Mouse (Mus musculus) heart, embryonic 16.5 days (tissue): ENCODE data around the gene Pitpnm1. TPM values are rescaled to one million over a fixed set of nuclear protein-coding genes. Genes with fewer than 3 reads are reported as not detected.

Experiments
- ATAC-seq: fragments of 200-750 bp; cut with Nextera tagmentation; replicated peaks from 2 replicates; pipeline ENCODE4 v1.8.0; 2017; ENCODE audit warnings: moderate number of reproducible peaks; ENCODE audit not compliant: insufficient read depth, low FRiP score; ENCODE audit errors: extremely low read depth
- H3K27ac ChIP-seq: fragments of 300-500 bp; sonication (generic); 2 replicates; pipeline ENCODE4 v1.5.1; 2014; ENCODE audit warnings: mild to moderate bottlenecking, low read length, control low read depth, moderate library complexity
- H3K27me3 ChIP-seq: fragments of 300-500 bp; sonication (generic); 2 replicates; pipeline ENCODE4 v1.6.1; 2014; ENCODE audit warnings: low read length, mixed read lengths; ENCODE audit not compliant: control insufficient read depth, insufficient read depth
- H3K36me3 ChIP-seq: fragments of 300-500 bp; sonication (generic); 2 replicates; pipeline ENCODE4 v1.6.1; 2014; ENCODE audit not compliant: control insufficient read depth, insufficient read depth
- H3K4me1 ChIP-seq: fragments of 300-500 bp; sonication (generic); 2 replicates; pipeline ENCODE4 v1.6.1; 2014; ENCODE audit warnings: low read length, mixed read lengths; ENCODE audit not compliant: control insufficient read depth, insufficient read depth
- H3K4me2 ChIP-seq: fragments of 300-500 bp; sonication (generic); 2 replicates; pipeline ENCODE4 v1.6.1; 2014; ENCODE audit warnings: low read depth, mild to moderate bottlenecking, control low read depth, low read length
- H3K4me3 ChIP-seq: fragments of 300-500 bp; sonication (generic); 2 replicates; pipeline ENCODE4 v1.5.1; 2014; ENCODE audit warnings: mild to moderate bottlenecking, control low read depth, low read length
- H3K9ac ChIP-seq: fragments of 300-500 bp; sonication (generic); 2 replicates; pipeline ENCODE4 v1.6.1; 2014; ENCODE audit warnings: low read length, control low read depth
- H3K9me3 ChIP-seq: fragments of 300-500 bp; sonication (generic); replicated peaks from 2 replicates; pipeline ENCODE4 v1.6.1; 2016; ENCODE audit warnings: low read length; ENCODE audit not compliant: control insufficient read depth
- WGBS: fragments of 180-500 bp; shearing (Covaris S2); extraction: QIAGEN DNeasy Blood & Tissue Kit; methylation state at CpG from one replicate; pipeline ENCODE4 v1.1.7; 2014; 5-methylcytosine and 5-hydroxymethylcytosine counted together
- polyA plus RNA-seq: library from polyadenylated mRNA; unstranded; fragments of >200 nt; fragmentation: Nextera tagmentation; extraction: Ambion mirVana; gene quantifications from 2 replicates; pipeline ENCODE4 v1.2.1, GENCODE M21; 2015

The Pitpnm1 gene
- polyA plus RNA-seq, 1 experiment from 2014 or later, result 29.4 TPM

GRCm38 (mm10) chr19:4155223-4156072 is 55.6 kb downstream of the Pitpnm1 start:
- H3K27ac ChIP-seq, result no peak overlapping the region; the same call in 1 of the 2 replicates
- peaks cover 30% of the 10 kb centered on the region for H3K36me3 ChIP-seq
- no peak for ATAC-seq
- no peaks in the 10 kb centered on the region for H3K27me3 ChIP-seq
- no peaks in the 10 kb centered on the region for H3K9me3 ChIP-seq
- peak overlapping the region; percentile 32 for H3K4me3 ChIP-seq
- H3K9ac ChIP-seq, result peak overlapping the region; percentile 41; the same call in 1 of the 2 replicates
- WGBS, result 73% methylated on average over 6 of the region's 6 CpGs
- 0 out of 2 replicates have a peak, but pooled peaks cover 4% of the 10 kb centered on the region for H3K4me1 ChIP-seq
- H3K4me2 ChIP-seq, result peak overlapping the region; percentile 7

GRCm38 (mm10) chr19:4156073-4156579 is 56.3 kb downstream of the Pitpnm1 start:
- Histone ChIP-seq H3K4me3 (peak overlapping the region; percentile 32), H3K4me1 (0 out of 2 replicates have a peak, but pooled peaks cover 4% of the 10 kb centered on the region), H3K27ac (no peak overlapping the region; the same call in 1 of the 2 replicates), H3K9me3 (no peaks in the 10 kb centered on the region), H3K9ac (peak overlapping the region; percentile 41; the same call in 1 of the 2 replicates), H3K4me2 (peak overlapping the region; percentile 7), H3K36me3 (peaks cover 28% of the 10 kb centered on the region), H3K27me3 (no peaks in the 10 kb centered on the region)
- 67% methylated on average over 20 of the region's 20 CpGs for WGBS
- ATAC-seq, result no peak

- Histone ChIP-seq H3K4me3 (no peak overlapping the region), H3K36me3 (peaks cover 30% of the 10 kb centered on the region), H3K9me3 (no peaks in the 10 kb centered on the region), H3K4me2 (no peak overlapping the region), H3K27ac (no peak overlapping the region), H3K4me1 (0 out of 2 replicates have a peak, but pooled peaks cover 2% of the 10 kb centered on the region), H3K9ac (no peak overlapping the region), H3K27me3 (no peaks in the 10 kb centered on the region)
- ATAC-seq, result no peak
- 89% methylated on average over 12 of the region's 12 CpGs for WGBS
Measured at GRCm38 (mm10) chr19:4156771-4157170, 57.0 kb downstream of the Pitpnm1 start.

GRCm38 (mm10) chr19:4159049-4159448 is 59.3 kb downstream of the Pitpnm1 start:
- Histone ChIP-seq H3K4me1 (peaks cover 10% of the 10 kb centered on the region), H3K36me3 (peaks cover 26% of the 10 kb centered on the region), H3K4me2 (no peak overlapping the region), H3K9me3 (no peaks in the 10 kb centered on the region), H3K27ac (no peak overlapping the region), H3K9ac (no peak overlapping the region), H3K27me3 (no peaks in the 10 kb centered on the region), H3K4me3 (no peak overlapping the region)
- 94% methylated on average over 8 of the region's 8 CpGs for WGBS
- ATAC-seq, result no peak

- Histone ChIP-seq H3K36me3 (peaks cover 18% of the 10 kb centered on the region), H3K27me3 (no peaks in the 10 kb centered on the region), H3K9ac (peak within 1 kb of the TSS; percentile 84), H3K9me3 (no peaks in the 10 kb centered on the region), H3K27ac (peak within 1 kb of the TSS; percentile 44), H3K4me1 (peaks cover 24% of the 10 kb centered on the region), H3K4me3 (peak within 1 kb of the TSS; percentile 75), H3K4me2 (peak within 1 kb of the TSS; percentile 98)
- peak; percentile 78 for ATAC-seq
- 7% methylated on average over 42 of the region's 42 CpGs for WGBS
Measured at GRCm38 (mm10) chr19:4162646-4163542, 63.1 kb downstream of the Pitpnm1 start, which contains the start of gene Rps6kb2. Rps6kb2 (minus strand) TSS chr19:4163354.

GRCm38 (mm10) chr19:4163543-4163887 is 63.7 kb downstream of the Pitpnm1 start:
- H3K27ac ChIP-seq, result peak overlapping the region; percentile 44
- H3K27me3 ChIP-seq, result no peaks in the 10 kb centered on the region
- H3K9ac ChIP-seq, result peak overlapping the region; percentile 84
- WGBS, result 29% methylated on average over 4 of the region's 4 CpGs
- no peak for ATAC-seq
- peaks cover 24% of the 10 kb centered on the region for H3K4me1 ChIP-seq
- peak overlapping the region; percentile 98 for H3K4me2 ChIP-seq
- no peaks in the 10 kb centered on the region for H3K9me3 ChIP-seq
- H3K36me3 ChIP-seq, result peaks cover 18% of the 10 kb centered on the region
- H3K4me3 ChIP-seq, result peak overlapping the region; percentile 75

Other genes with a start within 250 kb of the Pitpnm1 start
- gene Chka, start 248.2 kb upstream of the Pitpnm1 start, polyA plus RNA-seq, result 24.1 and 30.6 TPM in 2 replicates
- gene Tcirg1, start 192.9 kb upstream of the Pitpnm1 start, polyA plus RNA-seq, result 31.0 and 32.3 TPM in 2 replicates
- 466 and 487 TPM in 2 replicates for gene Ndufs8, start 187.2 kb upstream of the Pitpnm1 start, polyA plus RNA-seq
- gene Aldh3b1, start 170.2 kb upstream of the Pitpnm1 start, polyA plus RNA-seq, result 2.6 and 3.7 TPM in 2 replicates
- 19.8 TPM in 2 replicates for gene Unc93b1, start 164.8 kb upstream of the Pitpnm1 start, polyA plus RNA-seq
- not detected in 2 replicates for gene Aldh3b3, start 141.4 kb upstream of the Pitpnm1 start, polyA plus RNA-seq
- 0.21 and 0.47 TPM in 2 replicates for gene Aldh3b2, start 127.7 kb upstream of the Pitpnm1 start, polyA plus RNA-seq
- gene Acy3, start 113.4 kb upstream of the Pitpnm1 start, polyA plus RNA-seq, result 13.0 and 13.3 TPM in 2 replicates
- not detected in 2 replicates for gene Tbx10, start 107.2 kb upstream of the Pitpnm1 start, polyA plus RNA-seq
- 67.8 and 75.1 TPM in 2 replicates for gene Nudt8, start 99.4 kb upstream of the Pitpnm1 start, polyA plus RNA-seq
- gene Gm49405, start 99.4 kb upstream of the Pitpnm1 start, polyA plus RNA-seq, result 6.2 TPM in 2 replicates
- gene Doc2g, start 96.7 kb upstream of the Pitpnm1 start, polyA plus RNA-seq, result 84.9 and 90.6 TPM in 2 replicates
- gene Ndufv1, start 87.2 kb upstream of the Pitpnm1 start, polyA plus RNA-seq, result 618 and 661 TPM in 2 replicates
- gene Gstp1, start 62.0 kb upstream of the Pitpnm1 start, polyA plus RNA-seq, result 378 and 420 TPM in 2 replicates
- gene Gstp2, start 54.0 kb upstream of the Pitpnm1 start, polyA plus RNA-seq, result 8.0 and 18.4 TPM in 2 replicates
- 0.51 and 0.80 TPM in 2 replicates for gene Gstp3, start 40.4 kb upstream of the Pitpnm1 start, polyA plus RNA-seq
- not detected in 2 replicates for gene Cabp2, start 18.4 kb upstream of the Pitpnm1 start, polyA plus RNA-seq
- 86.0 and 86.2 TPM in 2 replicates for gene Cdk2ap2, start 2.8 kb upstream of the Pitpnm1 start, polyA plus RNA-seq
- 87.5 and 88.6 TPM in 2 replicates for gene Aip, start 25.9 kb downstream of the Pitpnm1 start, polyA plus RNA-seq
- gene Gpr152, start 39.8 kb downstream of the Pitpnm1 start, polyA plus RNA-seq, result not detected in 2 replicates
- gene Cabp4, start 44.0 kb downstream of the Pitpnm1 start, polyA plus RNA-seq, result 0.11 TPM in 1 of 2 replicates, not detected in the other
- gene Coro1b, start 48.6 kb downstream of the Pitpnm1 start, polyA plus RNA-seq, result 133 and 134 TPM in 2 replicates
- gene Ptprcap, start 53.6 kb downstream of the Pitpnm1 start, polyA plus RNA-seq, result 25.3 and 71.1 TPM in 2 replicates
- gene Rps6kb2, start 63.4 kb downstream of the Pitpnm1 start, polyA plus RNA-seq, result 47.4 and 48.7 TPM in 2 replicates
- gene Carns1, start 75.5 kb downstream of the Pitpnm1 start, polyA plus RNA-seq, result 15.9 and 17.5 TPM in 2 replicates
- 10.8 and 26.5 TPM in 2 replicates for gene Tbc1d10c, start 91.3 kb downstream of the Pitpnm1 start, polyA plus RNA-seq
- gene Ppp1ca, start 92.1 kb downstream of the Pitpnm1 start, polyA plus RNA-seq, result 813 and 866 TPM in 2 replicates
- gene Rad9a, start 101.7 kb downstream of the Pitpnm1 start, polyA plus RNA-seq, result 19.9 and 21.1 TPM in 2 replicates
- 1.5 and 1.7 TPM in 2 replicates for gene Clcf1, start 114.2 kb downstream of the Pitpnm1 start, polyA plus RNA-seq
- not detected in 2 replicates for gene AC109138.7, start 114.4 kb downstream of the Pitpnm1 start, polyA plus RNA-seq
- gene Pold4, start 131.9 kb downstream of the Pitpnm1 start, polyA plus RNA-seq, result 22.6 and 24.9 TPM in 2 replicates
- gene Ssh3, start 169.2 kb downstream of the Pitpnm1 start, polyA plus RNA-seq, result 8.3 and 11.6 TPM in 2 replicates
- gene Ankrd13d, start 183.1 kb downstream of the Pitpnm1 start, polyA plus RNA-seq, result 1.4 and 2.4 TPM in 2 replicates
- 11.8 and 15.5 TPM in 2 replicates for gene Grk2, start 206.2 kb downstream of the Pitpnm1 start, polyA plus RNA-seq